Mouse (Mus musculus) testis, adult 2 months (tissue): ENCODE results near the gene Mitd1.

Experiments
- CTCF ChIP-seq: fragments of 200-500 bp; IDR thresholded peaks from 2 replicates; pipeline ENCODE4 v1.5.1; 2012; ENCODE audit warnings: low read depth, mild to moderate bottlenecking, inconsistent platforms, low read length, moderate library complexity; ENCODE audit not compliant: control insufficient read depth, insufficient read depth, insufficient replicate concordance
- POLR2A ChIP-seq: fragments of 200-500 bp; IDR thresholded peaks from 2 replicates; pipeline ENCODE4 v1.6.1; 2012; ENCODE audit warnings: low read depth, mild to moderate bottlenecking, inconsistent platforms, low read length, moderate library complexity; ENCODE audit not compliant: control insufficient read depth

GRCm38 (mm10) chr1:37846878-37847277, 43.3 kb downstream of the Mitd1 start:
- no peak for TF ChIP-seq CTCF
- no peak for TF ChIP-seq POLR2A
